Mouse (Mus musculus): ENCODE measurements around the gene Nfam1. TPM values are rescaled to one million over a fixed set of nuclear protein-coding genes. Genes with fewer than 3 reads are reported as not detected.

Gene Nfam1
- polyA plus RNA-seq, 1 experiment: 1.5 TPM

DNA sequence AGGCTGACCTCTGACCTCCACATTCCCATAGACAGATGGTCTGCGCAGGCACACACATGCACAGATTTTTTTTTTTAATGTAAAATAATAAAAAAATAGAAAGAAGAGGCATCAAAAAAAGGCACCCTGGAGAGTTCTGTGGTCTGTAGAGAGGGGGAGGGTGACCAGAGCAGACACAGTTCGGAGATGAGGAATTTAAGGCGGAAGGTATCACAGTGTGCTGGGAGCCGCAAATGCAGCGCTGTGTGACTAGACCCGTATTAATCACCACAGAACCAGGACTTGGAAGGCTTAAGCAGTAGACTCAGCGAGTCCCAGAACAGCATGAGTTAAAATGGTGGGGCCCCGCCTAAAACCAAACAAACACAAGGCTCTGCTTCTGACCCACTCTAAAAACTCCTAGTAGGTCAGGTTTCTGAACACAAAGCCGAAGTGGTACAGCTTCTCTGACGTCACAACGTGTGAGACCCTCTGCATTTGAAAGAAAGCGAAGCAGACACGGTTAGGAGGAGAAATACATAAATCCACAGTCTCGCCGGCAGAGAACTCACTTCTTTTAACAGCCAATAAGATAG, 25.7 kb downstream of the Nfam1 start:
- Histone ChIP-seq H3K4me1 (ENCODE audit: control insufficient read depth, insufficient read depth, low read length) (no peaks in the 10 kb centered on the region; the same call in 1 of the 2 replicates), H3K36me3 (ENCODE audit: control insufficient read depth, insufficient read depth, low read length) (no peaks in the 10 kb centered on the region), H3K4me3 (ENCODE audit: control insufficient read depth, low read depth, low read length) (no peak overlapping the region), H3K27ac (ENCODE audit: control insufficient read depth, insufficient read depth, low read depth, low read length) (no peak overlapping the region), H3K27me3 (ENCODE audit: control insufficient read depth, insufficient read depth, low read length) (no peaks in the 10 kb centered on the region)
- no peak for TF ChIP-seq CTCF (IDR thresholded peaks at IDR 0.05; ENCODE audit: control insufficient read depth, insufficient read depth, insufficient replicate concordance, low read depth, low read length)
- no peak for TF ChIP-seq POLR2A (IDR thresholded peaks at IDR 0.05; ENCODE audit: control insufficient read depth, low read depth, low read length)

DNA sequence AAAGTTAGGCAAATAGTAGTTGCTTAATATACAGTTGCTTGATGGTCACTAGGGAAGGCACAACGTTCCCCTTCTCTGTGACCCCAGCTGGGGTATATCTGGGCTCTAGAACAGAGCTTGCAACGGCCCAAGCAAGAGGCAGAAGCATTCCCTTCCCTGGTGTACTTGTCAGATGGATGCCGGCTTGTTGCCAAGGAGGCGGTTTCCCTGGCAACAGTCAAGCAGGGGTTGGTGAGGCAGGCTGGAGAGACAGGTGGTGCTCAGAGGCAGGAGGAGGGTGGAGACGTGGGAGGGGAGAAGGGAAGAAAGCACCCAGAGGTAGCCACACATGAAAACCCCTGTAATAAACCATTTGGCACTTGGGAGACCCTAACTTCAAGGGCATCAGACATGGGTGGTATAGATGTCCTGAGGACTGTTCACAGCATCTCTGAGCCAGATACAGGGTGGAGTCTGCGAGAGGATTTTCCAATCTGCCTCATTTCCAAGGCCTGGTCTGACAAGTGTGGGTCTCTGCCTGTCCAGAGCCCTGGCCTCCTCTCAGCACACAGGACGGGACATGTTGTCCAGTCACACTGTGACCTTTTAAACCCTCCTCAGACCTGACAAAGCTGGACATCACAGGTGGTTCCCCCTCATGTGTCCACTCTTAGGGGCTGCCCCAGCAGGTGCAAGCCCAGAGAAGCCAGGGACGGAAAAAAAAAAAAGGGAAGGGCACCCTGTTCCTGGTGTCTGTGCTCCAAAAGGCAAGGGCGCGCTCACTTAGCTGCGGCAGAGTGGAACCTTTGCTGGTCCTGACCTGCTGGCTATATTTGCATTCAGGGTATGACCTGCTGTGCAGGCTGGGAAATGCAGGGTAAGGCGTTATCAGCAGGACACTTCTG, 30.2 kb downstream of the Nfam1 start:
- H3K27me3 ChIP-seq (ENCODE audit: control insufficient read depth, insufficient read depth, low read length): no peaks in the 10 kb centered on the region
- no peak overlapping the region for H3K27ac ChIP-seq (ENCODE audit: control insufficient read depth, insufficient read depth, low read depth, low read length)
- no peak overlapping the region for H3K4me3 ChIP-seq (ENCODE audit: control insufficient read depth, low read depth, low read length)
- H3K4me1 ChIP-seq (ENCODE audit: control insufficient read depth, insufficient read depth, low read length): peaks cover 3% of the 10 kb centered on the region; the same call in 1 of the 2 replicates
- TF ChIP-seq POLR2A (IDR thresholded peaks at IDR 0.05; ENCODE audit: control insufficient read depth, low read depth, low read length): no peak
- TF ChIP-seq CTCF (IDR thresholded peaks at IDR 0.05; ENCODE audit: control insufficient read depth, insufficient read depth, insufficient replicate concordance, low read depth, low read length): no peak
- H3K36me3 ChIP-seq (ENCODE audit: control insufficient read depth, insufficient read depth, low read length): no peaks in the 10 kb centered on the region

DNA sequence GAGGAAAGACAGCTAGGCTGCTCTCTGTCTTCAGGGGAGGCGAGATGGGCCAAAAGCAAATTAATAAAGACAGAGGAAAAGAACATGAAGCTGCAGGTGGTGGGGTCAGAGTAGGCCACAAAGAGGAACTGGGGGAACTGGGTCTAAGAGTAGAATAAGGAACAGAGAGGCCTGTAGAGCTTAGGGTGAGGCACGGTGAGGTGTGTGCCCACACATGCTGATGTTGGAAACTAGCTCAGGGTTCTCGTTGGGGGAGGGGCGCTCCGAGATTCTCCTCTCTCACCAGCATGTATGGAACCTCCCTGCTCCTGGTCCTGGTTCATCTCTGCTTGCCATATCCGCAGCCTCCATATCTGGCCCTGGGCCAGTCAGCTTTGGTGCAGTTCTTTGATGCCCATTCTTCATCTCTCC, 34.3 kb downstream of the Nfam1 start:
- H3K36me3 ChIP-seq (ENCODE audit: control insufficient read depth, insufficient read depth, low read length): no peaks in the 10 kb centered on the region
- no peaks in the 10 kb centered on the region for H3K27me3 ChIP-seq (ENCODE audit: control insufficient read depth, insufficient read depth, low read length)
- H3K4me3 ChIP-seq (ENCODE audit: control insufficient read depth, low read depth, low read length): no peak overlapping the region
- no peak for TF ChIP-seq CTCF (IDR thresholded peaks at IDR 0.05; ENCODE audit: control insufficient read depth, insufficient read depth, insufficient replicate concordance, low read depth, low read length)
- no peak for TF ChIP-seq POLR2A (IDR thresholded peaks at IDR 0.05; ENCODE audit: control insufficient read depth, low read depth, low read length)
- H3K27ac ChIP-seq (ENCODE audit: control insufficient read depth, insufficient read depth, low read depth, low read length): no peak overlapping the region
- H3K4me1 ChIP-seq (ENCODE audit: control insufficient read depth, insufficient read depth, low read length): peaks cover 4% of the 10 kb centered on the region

DNA sequence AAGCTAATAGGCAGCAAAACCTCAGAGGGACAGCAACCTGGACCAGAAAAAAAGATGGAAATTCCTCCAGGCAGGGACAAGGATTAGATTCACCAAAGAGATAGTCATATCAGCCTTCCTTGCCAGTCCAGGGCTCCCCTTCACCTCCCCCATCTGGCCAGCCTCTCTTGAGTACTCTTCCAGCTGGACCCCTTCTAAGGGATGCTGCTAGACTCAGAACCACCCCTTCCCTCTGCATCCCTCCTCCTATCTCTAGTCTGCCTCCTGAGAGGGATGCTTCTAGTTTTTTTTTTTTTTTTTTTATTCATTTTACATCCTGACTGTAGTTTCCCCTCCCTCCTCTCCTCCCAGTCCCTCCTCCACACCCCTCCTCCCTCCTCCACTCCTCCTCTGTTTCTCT, 36.7 kb downstream of the Nfam1 start:
- TF ChIP-seq CTCF (IDR thresholded peaks at IDR 0.05; ENCODE audit: control insufficient read depth, insufficient read depth, insufficient replicate concordance, low read depth, low read length) (no peak), POLR2A (IDR thresholded peaks at IDR 0.05; ENCODE audit: control insufficient read depth, low read depth, low read length) (no peak)
- Histone ChIP-seq H3K4me1 (ENCODE audit: control insufficient read depth, insufficient read depth, low read length) (peaks cover 6% of the 10 kb centered on the region), H3K36me3 (ENCODE audit: control insufficient read depth, insufficient read depth, low read length) (no peaks in the 10 kb centered on the region), H3K27ac (ENCODE audit: control insufficient read depth, insufficient read depth, low read depth, low read length) (no peak overlapping the region), H3K27me3 (ENCODE audit: control insufficient read depth, insufficient read depth, low read length) (no peaks in the 10 kb centered on the region), H3K4me3 (ENCODE audit: control insufficient read depth, low read depth, low read length) (no peak overlapping the region)

DNA sequence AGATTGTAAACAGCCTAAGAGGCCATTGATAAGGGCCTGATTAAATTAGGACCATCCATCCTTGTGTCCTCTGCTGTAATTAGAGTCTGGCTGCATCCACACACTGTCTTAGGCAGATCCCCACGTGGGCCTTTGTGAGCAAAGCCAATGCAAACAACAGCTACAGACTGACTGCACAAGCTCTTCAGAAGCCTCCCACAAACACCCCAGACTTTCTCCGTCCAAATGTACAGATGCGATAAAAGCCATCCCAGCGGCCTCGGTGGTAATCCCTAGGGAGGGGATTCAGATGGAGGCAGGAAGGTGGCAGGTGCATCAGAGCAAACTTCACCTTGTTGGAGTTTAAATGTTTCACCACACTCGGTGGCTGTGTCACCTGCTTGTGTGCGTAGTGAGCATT, 37.9 kb downstream of the Nfam1 start:
- no peak for TF ChIP-seq CTCF (IDR thresholded peaks at IDR 0.05; ENCODE audit: control insufficient read depth, insufficient read depth, insufficient replicate concordance, low read depth, low read length)
- TF ChIP-seq POLR2A (IDR thresholded peaks at IDR 0.05; ENCODE audit: control insufficient read depth, low read depth, low read length): no peak
- Histone ChIP-seq H3K4me3 (ENCODE audit: control insufficient read depth, low read depth, low read length) (no peak overlapping the region), H3K4me1 (ENCODE audit: control insufficient read depth, insufficient read depth, low read length) (peaks cover 6% of the 10 kb centered on the region), H3K27me3 (ENCODE audit: control insufficient read depth, insufficient read depth, low read length) (no peaks in the 10 kb centered on the region), H3K27ac (ENCODE audit: control insufficient read depth, insufficient read depth, low read depth, low read length) (no peak overlapping the region), H3K36me3 (ENCODE audit: control insufficient read depth, insufficient read depth, low read length) (no peaks in the 10 kb centered on the region)

DNA sequence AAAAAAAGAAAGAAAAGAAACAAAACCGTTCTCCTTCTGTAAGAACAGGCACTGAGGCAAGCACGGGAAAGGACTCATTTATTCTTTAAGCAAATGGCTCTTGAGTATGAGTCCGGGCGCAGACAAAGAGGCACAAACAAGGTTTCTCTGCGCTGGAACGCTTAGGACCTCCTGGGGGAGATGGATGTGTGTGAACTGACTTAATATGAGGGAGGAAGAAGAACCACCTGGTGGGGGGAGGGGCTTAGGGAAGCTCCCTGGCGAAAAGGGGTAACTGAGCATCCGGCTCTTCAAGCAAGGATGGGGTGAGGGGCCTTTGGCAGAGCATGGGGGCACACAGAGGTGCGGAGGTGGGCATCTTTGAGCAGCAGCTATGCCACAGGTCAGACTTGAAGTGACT, 40.2 kb downstream of the Nfam1 start:
- Histone ChIP-seq H3K27ac (ENCODE audit: control insufficient read depth, insufficient read depth, low read depth, low read length) (no peak overlapping the region), H3K4me1 (ENCODE audit: control insufficient read depth, insufficient read depth, low read length) (peaks cover 9% of the 10 kb centered on the region), H3K36me3 (ENCODE audit: control insufficient read depth, insufficient read depth, low read length) (no peaks in the 10 kb centered on the region), H3K4me3 (ENCODE audit: control insufficient read depth, low read depth, low read length) (no peak overlapping the region), H3K27me3 (ENCODE audit: control insufficient read depth, insufficient read depth, low read length) (no peaks in the 10 kb centered on the region)
- no peak for TF ChIP-seq CTCF (IDR thresholded peaks at IDR 0.05; ENCODE audit: control insufficient read depth, insufficient read depth, insufficient replicate concordance, low read depth, low read length)
- no peak for TF ChIP-seq POLR2A (IDR thresholded peaks at IDR 0.05; ENCODE audit: control insufficient read depth, low read depth, low read length)

DNA sequence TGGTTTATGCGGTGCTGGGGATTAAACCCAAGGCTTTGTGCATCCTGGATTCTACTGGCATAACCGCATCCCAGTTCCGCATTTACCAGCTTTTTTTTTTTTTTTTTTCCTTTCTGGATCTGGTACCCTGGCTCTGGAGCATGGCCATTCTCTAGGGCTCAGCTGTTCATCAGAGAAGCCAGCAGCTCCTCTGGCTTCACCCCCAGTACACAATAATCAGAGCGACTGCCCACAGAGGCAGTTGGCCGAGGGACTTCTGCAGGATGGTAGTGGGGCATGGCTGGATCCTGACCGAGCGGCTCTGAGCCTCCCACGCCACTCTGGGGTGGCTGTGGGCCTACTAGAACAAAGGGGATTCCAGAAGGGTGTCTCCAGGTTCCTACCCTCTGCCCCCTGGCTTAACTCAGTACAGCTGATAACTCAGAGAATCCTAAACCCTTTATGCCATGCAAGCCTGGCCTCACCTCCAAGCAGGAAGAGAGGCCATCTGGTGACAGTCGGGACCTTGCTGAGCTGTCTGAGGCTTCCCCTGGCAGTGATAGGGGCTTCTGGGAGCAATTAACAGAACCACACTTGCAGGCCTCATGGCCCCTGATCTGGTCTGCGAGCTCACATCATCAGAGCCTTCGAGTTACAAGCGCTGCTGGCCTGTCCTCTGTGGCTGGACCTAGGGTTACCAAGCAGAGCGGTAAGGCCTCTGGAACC, 40.9 kb downstream of the Nfam1 start:
- Histone ChIP-seq H3K36me3 (ENCODE audit: control insufficient read depth, insufficient read depth, low read length) (no peaks in the 10 kb centered on the region), H3K4me1 (ENCODE audit: control insufficient read depth, insufficient read depth, low read length) (peaks cover 14% of the 10 kb centered on the region), H3K27me3 (ENCODE audit: control insufficient read depth, insufficient read depth, low read length) (no peaks in the 10 kb centered on the region), H3K27ac (ENCODE audit: control insufficient read depth, insufficient read depth, low read depth, low read length) (no peak overlapping the region), H3K4me3 (ENCODE audit: control insufficient read depth, low read depth, low read length) (no peak overlapping the region)
- no peak for TF ChIP-seq CTCF (IDR thresholded peaks at IDR 0.05; ENCODE audit: control insufficient read depth, insufficient read depth, insufficient replicate concordance, low read depth, low read length)
- no peak for TF ChIP-seq POLR2A (IDR thresholded peaks at IDR 0.05; ENCODE audit: control insufficient read depth, low read depth, low read length)

Measured in testis, adult 2 months (tissue).